Mouse (Mus musculus) bone marrow macrophage, adult 2 months (primary cell): ENCODE results near the gene Bmf. TPM values are rescaled to one million over a fixed set of nuclear protein-coding genes. Genes with fewer than 3 reads are reported as not detected.

ENCODE experiments used
- H3K27ac ChIP-seq: 2 replicates; pipeline ENCODE4 v1.5.1; 2012; ENCODE audit warnings: low read depth, low read length; ENCODE audit not compliant: insufficient read depth
- H3K4me1 ChIP-seq: 2 replicates; pipeline ENCODE4 v1.6.1; 2012; ENCODE audit warnings: low read length; ENCODE audit not compliant: control insufficient read depth, insufficient read depth
- H3K4me3 ChIP-seq: 2 replicates; pipeline ENCODE4 v1.5.1; 2012; ENCODE audit warnings: mild to moderate bottlenecking, low read length, moderate library complexity; ENCODE audit not compliant: insufficient read depth
- CTCF ChIP-seq: IDR thresholded peaks from 2 replicates; pipeline ENCODE4 v1.5.1; 2012; ENCODE audit warnings: low read depth, mild to moderate bottlenecking, low read length, moderate library complexity
- POLR2A ChIP-seq: IDR thresholded peaks from 2 replicates; pipeline ENCODE4 v1.6.1; 2012; ENCODE audit warnings: mild to moderate bottlenecking, low read depth, low read length, borderline replicate concordance
- polyA plus RNA-seq: library from polyadenylated mRNA; stranded (reverse); fragments of >200 nt; gene quantifications from 2 replicates; pipeline ENCODE4 v1.2.4, GENCODE M21; 2012; ENCODE audit not compliant: missing spikeins, insufficient read depth, insufficient read length

The Bmf gene
- polyA plus RNA-seq, 1 experiment: 44.1 TPM

- H3K4me1 ChIP-seq: peaks cover 55% of the 10 kb centered on the region
- H3K27ac ChIP-seq: no peak overlapping the region
- TF ChIP-seq POLR2A: no peak
- no peak for TF ChIP-seq CTCF
- H3K4me3 ChIP-seq: no peak overlapping the region
These were observed 13.4 kb downstream of the Bmf start for GRCm38 (mm10) chr2:118536111-118536510.

- no peak overlapping the region for H3K4me3 ChIP-seq
- peaks cover 45% of the 10 kb centered on the region for H3K4me1 ChIP-seq
- TF ChIP-seq POLR2A (no peak), CTCF (no peak)
- peak overlapping the region; percentile 27; the same call in 1 of the 2 replicates for H3K27ac ChIP-seq
These were observed 15.5 kb downstream of the Bmf start for GRCm38 (mm10) chr2:118533969-118534368.

GRCm38 (mm10) chr2:118532855-118533675, 16.4 kb downstream of the Bmf start:
- Histone ChIP-seq H3K4me1 (peaks cover 42% of the 10 kb centered on the region), H3K4me3 (no peak overlapping the region), H3K27ac (no peak overlapping the region)
- TF ChIP-seq CTCF (no peak), POLR2A (no peak)

- no peak for TF ChIP-seq POLR2A
- no peak for TF ChIP-seq CTCF
- Histone ChIP-seq H3K4me3 (no peak overlapping the region), H3K27ac (no peak overlapping the region), H3K4me1 (peaks cover 38% of the 10 kb centered on the region)
These were observed 17.1 kb downstream of the Bmf start for GRCm38 (mm10) chr2:118532401-118532800.

GRCm38 (mm10) chr2:118529466-118530181, 19.9 kb downstream of the Bmf start:
- Histone ChIP-seq H3K4me3 (no peak overlapping the region), H3K4me1 (peaks cover 24% of the 10 kb centered on the region), H3K27ac (no peak overlapping the region)
- TF ChIP-seq POLR2A (no peak), CTCF (no peak)

GRCm38 (mm10) chr2:118526545-118526944, 22.9 kb downstream of the Bmf start:
- TF ChIP-seq POLR2A (no peak), CTCF (no peak)
- Histone ChIP-seq H3K27ac (no peak overlapping the region), H3K4me3 (no peak overlapping the region), H3K4me1 (peaks cover 32% of the 10 kb centered on the region)

GRCm38 (mm10) chr2:118524811-118525210, 24.7 kb downstream of the Bmf start:
- Histone ChIP-seq H3K27ac (no peak overlapping the region), H3K4me3 (no peak overlapping the region), H3K4me1 (peaks cover 46% of the 10 kb centered on the region)
- no peak for TF ChIP-seq POLR2A

- Histone ChIP-seq H3K4me1 (peaks cover 50% of the 10 kb centered on the region), H3K4me3 (no peak overlapping the region), H3K27ac (peak overlapping the region; percentile 33; the same call in 1 of the 2 replicates)
- TF ChIP-seq CTCF: no peak
- no peak for TF ChIP-seq POLR2A
These were observed 26.2 kb downstream of the Bmf start for GRCm38 (mm10) chr2:118523163-118523730.

GRCm38 (mm10) chr2:118522265-118522664, 27.2 kb downstream of the Bmf start:
- H3K27ac ChIP-seq: peak overlapping the region; percentile 64
- H3K4me1 ChIP-seq: peaks cover 51% of the 10 kb centered on the region
- H3K4me3 ChIP-seq: no peak overlapping the region

More at GRCm38 (mm10) chr2:118522265-118522664, 27.2 kb downstream of the Bmf start:
- TF ChIP-seq POLR2A (no peak), CTCF (no peak)
